Mouse (Mus musculus) stomach, embryonic 16.5 days (tissue): ENCODE data around the gene Gm10401. TPM values are rescaled to one million over a fixed set of nuclear protein-coding genes. Genes with fewer than 3 reads are reported as not detected.
"Not testable (repeated sequence)": the region's sequence is repeated elsewhere in the genome, so short reads cannot be mapped to it uniquely, and the experiment has no call there.

ENCODE experiments used
- ATAC-seq: fragments of 200-750 bp; cut with Nextera tagmentation; 2 replicates; pipeline ENCODE4 v1.8.0; 2017; ENCODE audit warnings: moderate number of reproducible peaks, moderate TSS enrichment; ENCODE audit not compliant: insufficient read depth, low FRiP score
- H3K27ac ChIP-seq: fragments of 300-500 bp; sonication (generic); 2 replicates; pipeline ENCODE4 v1.5.1; 2014; ENCODE audit warnings: low read length
- H3K27me3 ChIP-seq: fragments of 300-500 bp; sonication (generic); 2 replicates; pipeline ENCODE4 v1.6.1; 2014; ENCODE audit warnings: low read length, control low read depth, mixed read lengths; ENCODE audit not compliant: control insufficient read depth, insufficient read depth
- H3K36me3 ChIP-seq: fragments of 300-500 bp; sonication (generic); 2 replicates; pipeline ENCODE4 v1.6.1; 2014; ENCODE audit warnings: low read length; ENCODE audit not compliant: control insufficient read depth, insufficient read depth
- H3K4me1 ChIP-seq: fragments of 300-500 bp; sonication (generic); 2 replicates; pipeline ENCODE4 v1.6.1; 2014; ENCODE audit warnings: low read length, control low read depth, mixed read lengths; ENCODE audit not compliant: control insufficient read depth, insufficient read depth
- H3K4me2 ChIP-seq: fragments of 300-500 bp; sonication (generic); 2 replicates; pipeline ENCODE4 v1.6.1; 2014; ENCODE audit warnings: low read depth, low read length, mixed read lengths
- H3K4me3 ChIP-seq: fragments of 300-500 bp; sonication (generic); replicated peaks from 2 replicates; pipeline ENCODE4 v1.5.1; 2014; ENCODE audit warnings: mild to moderate bottlenecking, low read length
- H3K9ac ChIP-seq: fragments of 300-500 bp; sonication (generic); 2 replicates; pipeline ENCODE4 v1.6.1; 2014; ENCODE audit warnings: low read length
- H3K9me3 ChIP-seq: fragments of 300-500 bp; sonication (generic); replicated peaks from 2 replicates; pipeline ENCODE4 v1.6.1; 2016; ENCODE audit warnings: low read length, control low read depth; ENCODE audit not compliant: control insufficient read depth
- WGBS: fragments of 180-500 bp; shearing (Covaris S2); extraction: QIAGEN DNeasy Blood & Tissue Kit; methylation state at CpG from one replicate; pipeline ENCODE4 v1.1.7; 2014; 5-methylcytosine and 5-hydroxymethylcytosine counted together
- polyA plus RNA-seq: library from polyadenylated mRNA; unstranded; fragments of >200 nt; fragmentation: Nextera tagmentation; extraction: Ambion mirVana; gene quantifications from 2 replicates; pipeline ENCODE4 v1.2.1, GENCODE M21; 2015

Gene Gm10401
- polyA plus RNA-seq, 1 experiment from 2014 or later, result 20.2 TPM

GRCm38 (mm10) chr5:115083492-115083891, 14.6 kb downstream of the Gm10401 start:
- Histone ChIP-seq H3K27ac (no peak overlapping the region), H3K9ac (no peak overlapping the region), H3K4me2 (no peak overlapping the region), H3K4me3 (no peak overlapping the region), H3K9me3 (no peaks in the 10 kb centered on the region), H3K36me3 (peaks cover 34% of the 10 kb centered on the region), H3K27me3 (no peaks in the 10 kb centered on the region), H3K4me1 (no peaks in the 10 kb centered on the region)
- no peak for ATAC-seq
- 84% methylated on average over 6 of the region's 6 CpGs for WGBS

DNA sequence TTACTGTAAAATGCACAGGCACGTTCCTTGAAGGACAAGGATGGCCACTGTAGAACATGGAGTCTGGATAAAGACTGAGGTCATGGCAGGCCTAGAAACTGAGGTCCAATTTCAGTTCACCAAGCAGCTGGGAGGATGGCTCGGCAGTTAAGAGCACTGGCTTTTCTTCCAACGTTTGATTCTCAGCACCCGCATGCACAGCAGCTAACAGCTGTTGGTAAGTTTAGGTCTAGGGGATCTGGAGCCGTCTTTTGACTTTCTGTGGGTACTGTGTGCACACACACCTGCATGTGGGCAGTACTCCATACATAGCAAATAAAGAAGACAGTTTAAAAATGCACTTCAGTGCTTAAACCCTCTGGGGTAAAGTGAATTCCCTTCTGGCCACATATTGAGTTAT, 16.5 kb downstream of the Gm10401 start:
- Histone ChIP-seq H3K4me1 (no peaks in the 10 kb centered on the region), H3K9me3 (no peaks in the 10 kb centered on the region), H3K9ac (no peak overlapping the region), H3K4me3 (no peak overlapping the region), H3K27me3 (no peaks in the 10 kb centered on the region), H3K4me2 (no peak overlapping the region), H3K36me3 (peaks cover 21% of the 10 kb centered on the region), H3K27ac (no peak overlapping the region)
- WGBS, result 73% methylated on average over 5 of the region's 5 CpGs
- ATAC-seq, result no peak

DNA sequence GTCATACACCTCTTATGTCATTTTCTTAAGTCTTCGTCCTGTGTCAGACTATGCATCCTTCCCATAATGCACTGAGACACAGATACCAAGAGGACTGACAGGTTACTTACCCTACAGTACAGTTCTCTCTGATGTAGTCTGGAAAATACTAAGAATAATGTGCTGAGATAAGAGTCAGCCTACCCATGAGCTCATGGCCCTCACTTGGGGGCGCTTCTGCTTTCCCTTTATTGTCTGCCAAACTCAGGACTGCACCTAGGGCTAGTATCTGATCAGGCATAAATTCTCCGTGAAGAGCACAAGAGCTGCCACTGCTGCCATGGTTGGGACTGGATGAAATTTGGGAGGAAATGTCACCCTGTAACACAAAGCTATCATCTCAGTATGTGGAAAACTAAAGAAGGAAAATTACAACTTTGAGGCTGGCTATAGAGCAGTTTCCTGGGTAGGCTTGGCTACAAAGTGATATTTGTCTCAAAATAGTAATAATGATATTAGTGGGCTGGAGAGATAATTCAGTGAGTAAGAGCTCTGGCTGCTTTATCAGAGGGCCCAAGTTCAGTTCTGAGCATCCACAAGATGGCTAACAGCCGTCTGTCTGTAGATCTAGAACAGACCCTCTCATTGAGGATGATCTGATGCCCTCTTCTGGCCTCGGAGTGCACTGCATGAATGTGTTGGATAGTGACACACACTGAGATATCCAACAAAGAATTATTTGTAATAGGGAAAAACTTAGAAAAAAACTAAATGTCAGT, 21.8 kb downstream of the Gm10401 start:
- 59% methylated on average over 5 of the region's 5 CpGs for WGBS
- H3K4me2 ChIP-seq, result no peak overlapping the region
- peaks cover 13% of the 10 kb centered on the region for H3K4me1 ChIP-seq
- no peak for ATAC-seq
- H3K9ac ChIP-seq, result no peak overlapping the region
- H3K4me3 ChIP-seq, result no peak overlapping the region
- no peaks in the 10 kb centered on the region for H3K36me3 ChIP-seq
- no peaks in the 10 kb centered on the region for H3K9me3 ChIP-seq
- H3K27ac ChIP-seq, result no peak overlapping the region
- no peaks in the 10 kb centered on the region for H3K27me3 ChIP-seq

DNA sequence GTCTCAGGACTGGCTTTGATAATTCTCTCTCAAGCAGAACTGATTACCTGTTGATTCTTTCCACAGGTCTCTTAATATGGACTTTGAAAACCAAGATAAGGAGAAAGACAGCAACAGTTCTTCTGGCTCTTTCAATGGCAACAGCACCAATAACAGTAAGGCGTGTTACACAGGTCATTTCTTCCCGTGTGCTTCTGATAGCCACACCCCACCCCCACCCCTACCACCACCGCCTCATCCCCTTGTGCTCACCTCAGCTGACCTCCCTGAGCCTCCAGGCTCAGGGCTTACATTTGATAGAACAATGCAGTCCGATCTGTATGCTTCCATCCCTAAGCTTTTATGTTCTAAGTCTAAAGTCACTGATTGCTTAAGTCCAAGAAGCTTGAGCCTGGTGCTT, 23.3 kb downstream of the Gm10401 start:
- Histone ChIP-seq H3K27me3 (no peaks in the 10 kb centered on the region), H3K4me2 (no peak overlapping the region), H3K9ac (no peak overlapping the region), H3K4me3 (no peak overlapping the region), H3K36me3 (no peaks in the 10 kb centered on the region), H3K9me3 (no peaks in the 10 kb centered on the region), H3K4me1 (peaks cover 24% of the 10 kb centered on the region), H3K27ac (no peak overlapping the region)
- 51% methylated on average over 4 of the region's 4 CpGs for WGBS
- ATAC-seq, result no peak

DNA sequence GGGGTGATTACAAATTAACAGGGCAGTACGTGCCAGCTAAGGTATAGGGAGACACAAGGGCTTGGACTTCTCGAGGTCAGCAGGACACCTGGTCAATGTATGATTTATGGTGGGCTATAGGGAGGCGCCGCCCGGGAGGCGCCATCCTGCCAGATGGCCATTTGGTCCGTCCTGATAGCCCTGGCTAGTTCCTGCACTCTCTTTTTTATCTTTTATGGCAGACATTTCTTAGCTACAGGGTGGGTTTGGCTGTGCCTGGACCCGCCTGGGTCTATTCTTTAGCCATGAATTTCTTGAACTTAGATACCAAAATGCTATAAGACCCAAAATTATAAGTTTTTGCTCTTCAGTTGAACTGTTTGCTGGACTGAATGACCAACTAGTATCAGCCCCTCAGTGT, 24.8 kb downstream of the Gm10401 start:
- H3K27me3 ChIP-seq, ATAC-seq, H3K4me2 ChIP-seq, H3K36me3 ChIP-seq, H3K4me3 ChIP-seq, H3K27ac ChIP-seq, H3K9ac ChIP-seq, H3K9me3 ChIP-seq: not testable (repeated sequence)
- H3K4me1 ChIP-seq, result peaks cover 28% of the 10 kb centered on the region
- 64% methylated on average over 8 of the region's 8 CpGs for WGBS

DNA sequence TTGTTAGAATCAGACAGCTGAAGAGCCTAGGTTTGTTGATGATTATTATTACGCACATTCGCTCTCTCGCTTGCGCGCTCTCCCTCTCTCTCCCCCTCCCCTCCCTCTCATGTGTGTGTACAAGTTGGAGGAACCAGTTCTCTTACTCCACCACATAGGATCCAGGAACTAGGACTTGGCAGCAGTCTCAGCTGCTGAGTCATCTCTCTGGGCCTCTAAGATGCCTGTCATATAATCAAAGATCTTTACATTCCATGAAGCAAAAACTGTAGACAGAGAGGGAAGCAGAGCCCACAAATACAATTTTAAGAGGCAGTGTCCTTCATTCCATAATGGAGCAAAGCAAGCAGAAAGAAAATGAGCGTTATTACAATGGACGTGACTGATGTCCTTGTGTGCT, 26.0 kb downstream of the Gm10401 start:
- H3K9ac ChIP-seq, result no peak overlapping the region
- H3K9me3 ChIP-seq, result no peaks in the 10 kb centered on the region
- 51% methylated on average over 7 of the region's 7 CpGs for WGBS
- H3K36me3 ChIP-seq, result no peaks in the 10 kb centered on the region
- H3K27ac ChIP-seq, result peak overlapping the region; percentile 85
- peak; percentile 85 for ATAC-seq
- peak overlapping the region; percentile 36 for H3K4me2 ChIP-seq
- peaks cover 28% of the 10 kb centered on the region for H3K4me1 ChIP-seq
- no peak overlapping the region for H3K4me3 ChIP-seq
- H3K27me3 ChIP-seq, result no peaks in the 10 kb centered on the region

GRCm38 (mm10) chr5:115071096-115071901, 26.8 kb downstream of the Gm10401 start:
- Histone ChIP-seq H3K27me3 (no peaks in the 10 kb centered on the region), H3K4me3 (no peak overlapping the region), H3K36me3 (no peaks in the 10 kb centered on the region), H3K9ac (no peak overlapping the region), H3K27ac (peak overlapping the region; percentile 85), H3K4me1 (peaks cover 28% of the 10 kb centered on the region), H3K4me2 (peak overlapping the region; percentile 36; the same call in 1 of the 2 replicates), H3K9me3 (no peaks in the 10 kb centered on the region)
- WGBS, result 69% methylated on average over 11 of the region's 11 CpGs
- peak; percentile 27; the same call in 1 of the 2 replicates for ATAC-seq

DNA sequence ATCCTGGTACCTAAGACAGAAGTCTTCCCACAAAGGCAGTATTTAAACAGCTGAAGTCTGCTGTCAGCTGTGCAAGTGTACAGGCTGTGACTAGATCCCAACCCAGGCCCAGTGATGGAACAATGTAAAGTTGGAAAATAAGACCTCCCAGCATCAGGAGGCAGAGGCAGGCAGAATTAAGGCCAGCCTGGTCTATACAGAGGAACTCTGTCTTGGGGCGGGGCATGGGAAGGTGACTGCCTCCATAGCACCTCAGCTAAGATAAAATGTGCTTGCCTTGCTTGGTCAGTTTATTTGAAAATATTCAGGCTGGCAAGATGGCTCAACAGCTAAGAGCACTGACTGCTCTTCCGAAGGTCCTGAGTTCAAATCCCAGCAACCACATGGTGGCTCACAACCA, 27.6 kb downstream of the Gm10401 start:
- Histone ChIP-seq H3K36me3 (no peaks in the 10 kb centered on the region), H3K27ac (no peak overlapping the region), H3K4me3 (no peak overlapping the region), H3K9ac (no peak overlapping the region), H3K4me2 (no peak overlapping the region), H3K27me3 (no peaks in the 10 kb centered on the region), H3K9me3 (no peaks in the 10 kb centered on the region), H3K4me1 (peaks cover 28% of the 10 kb centered on the region)
- 90% methylated on average over 2 of the region's 2 CpGs for WGBS
- no peak for ATAC-seq

DNA sequence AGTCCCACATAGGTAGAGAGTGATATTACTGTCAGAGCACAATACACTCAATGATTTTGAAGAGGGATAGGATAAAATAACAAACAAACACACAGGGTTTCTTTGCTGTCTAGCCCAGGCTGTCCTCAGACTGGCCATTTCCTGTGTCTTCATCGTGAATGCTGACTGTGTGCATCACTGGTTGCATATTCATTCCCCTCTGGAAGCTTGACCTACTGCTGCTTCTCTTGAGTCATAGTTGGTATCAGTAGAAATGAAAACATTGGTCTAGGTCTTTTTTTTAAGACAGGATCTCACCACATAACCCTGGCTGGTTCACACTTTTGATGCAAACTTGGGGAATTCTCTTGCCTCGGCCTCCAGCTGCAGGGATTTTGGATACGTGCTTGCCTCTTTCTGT, 28.5 kb downstream of the Gm10401 start:
- Histone ChIP-seq H3K27me3 (no peaks in the 10 kb centered on the region), H3K4me2 (no peak overlapping the region), H3K36me3 (no peaks in the 10 kb centered on the region), H3K4me1 (peaks cover 28% of the 10 kb centered on the region), H3K4me3 (no peak overlapping the region), H3K9ac (no peak overlapping the region), H3K27ac (no peak overlapping the region), H3K9me3 (no peaks in the 10 kb centered on the region)
- 77% methylated on average over 3 of the region's 3 CpGs for WGBS
- no peak for ATAC-seq
